Mouse (Mus musculus) limb, embryonic 11.5 days (tissue): ENCODE data around the gene Asb1. TPM values are rescaled to one million over a fixed set of nuclear protein-coding genes. Genes with fewer than 3 reads are reported as not detected.

Experiments
- ATAC-seq: fragments of 200-750 bp; cut with Nextera tagmentation; 2 replicates; pipeline ENCODE4 v1.8.0; 2017; ENCODE audit warnings: low read depth; ENCODE audit not compliant: insufficient number of reproducible peaks, low FRiP score, low TSS enrichment
- DNase-seq: peaks from one replicate; pipeline ENCODE4 v3.0.0-alpha.2; 2015; ENCODE audit warnings: low spot score
- H3K27ac ChIP-seq: fragments of 300-500 bp; sonication (generic); replicated peaks from 2 replicates; pipeline ENCODE4 v1.5.1; 2014; ENCODE audit warnings: low read depth, mild to moderate bottlenecking, low read length
- H3K27me3 ChIP-seq: fragments of 300-500 bp; sonication (generic); 2 replicates; pipeline ENCODE4 v1.6.1; 2014; ENCODE audit warnings: mild to moderate bottlenecking, low read length, mixed read lengths; ENCODE audit not compliant: control insufficient read depth, insufficient read depth
- H3K36me3 ChIP-seq: fragments of 300-500 bp; sonication (generic); 2 replicates; pipeline ENCODE4 v1.6.1; 2014; ENCODE audit warnings: mild to moderate bottlenecking, low read length, moderate library complexity, mixed read lengths; ENCODE audit not compliant: control insufficient read depth, insufficient read depth
- H3K4me1 ChIP-seq: fragments of 300-500 bp; sonication (generic); 2 replicates; pipeline ENCODE4 v1.6.1; 2014; ENCODE audit warnings: low read length, mixed read lengths; ENCODE audit not compliant: control insufficient read depth, insufficient read depth
- H3K4me2 ChIP-seq: fragments of 300-500 bp; sonication (generic); 2 replicates; pipeline ENCODE4 v1.6.1; 2014; ENCODE audit warnings: low read depth, mild to moderate bottlenecking, moderate library complexity; ENCODE audit not compliant: severe bottlenecking
- H3K4me3 ChIP-seq: fragments of 300-500 bp; sonication (generic); 2 replicates; pipeline ENCODE4 v1.5.1; 2014; ENCODE audit warnings: low read depth, low read length
- H3K9ac ChIP-seq: fragments of 300-500 bp; sonication (generic); 2 replicates; pipeline ENCODE4 v1.6.1; 2014; ENCODE audit warnings: mild to moderate bottlenecking, low read length
- H3K9me3 ChIP-seq: fragments of 300-500 bp; sonication (generic); 2 replicates; pipeline ENCODE4 v1.6.1; 2016; ENCODE audit warnings: low read length; ENCODE audit not compliant: control insufficient read depth
- WGBS: fragments of 180-500 bp; shearing (Covaris S2); extraction: QIAGEN DNeasy Blood & Tissue Kit; methylation state at CpG from one replicate; pipeline ENCODE4 v1.1.7; 2014; 5-methylcytosine and 5-hydroxymethylcytosine counted together
- polyA plus RNA-seq: library from polyadenylated mRNA; unstranded; fragments of >200 nt; fragmentation: Nextera tagmentation; extraction: Ambion mirVana; gene quantifications from 2 replicates; pipeline ENCODE4 v1.2.1, GENCODE M21; 2014

Gene Asb1
- polyA plus RNA-seq, 1 experiment from 2014 or later: 6.7 TPM

DNA sequence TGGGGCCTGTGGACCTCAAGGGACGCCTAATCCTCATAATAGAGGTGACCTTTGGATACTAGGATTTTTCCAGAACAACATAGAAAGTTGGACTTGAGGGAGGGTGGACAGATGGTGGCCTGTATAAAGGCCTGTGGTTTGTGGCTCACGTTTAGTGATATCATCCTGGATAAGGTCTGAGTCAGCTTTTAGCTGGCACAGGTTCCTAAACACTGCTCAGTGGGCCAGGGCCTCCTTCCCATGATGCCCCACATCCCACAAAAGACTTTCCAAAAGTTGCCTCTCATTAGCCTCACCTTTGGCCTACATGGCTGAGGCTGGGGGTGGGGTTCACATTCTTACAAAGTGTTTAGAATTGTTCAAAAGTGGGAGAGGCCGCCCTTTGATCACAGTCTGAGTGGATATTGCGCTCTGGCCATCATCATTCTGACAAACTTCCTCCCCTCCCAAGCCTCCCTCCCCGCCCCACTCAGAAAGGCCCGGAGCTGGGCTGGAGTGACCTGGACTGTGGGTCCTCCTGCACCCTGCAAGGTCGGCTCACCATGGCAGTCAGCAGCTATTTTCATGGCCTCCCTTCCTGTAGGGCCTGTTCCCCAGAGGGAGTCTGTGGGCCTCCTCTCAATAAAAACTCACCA, 37.7 kb downstream of the Asb1 start:
- ATAC-seq: no peak
- no peak overlapping the region for H3K4me2 ChIP-seq
- peaks cover 8% of the 10 kb centered on the region for H3K4me1 ChIP-seq
- H3K27ac ChIP-seq: no peak overlapping the region
- no peaks in the 10 kb centered on the region for H3K9me3 ChIP-seq
- no peak overlapping the region for H3K4me3 ChIP-seq
- no peaks in the 10 kb centered on the region for H3K36me3 ChIP-seq
- H3K27me3 ChIP-seq: no peaks in the 10 kb centered on the region
- H3K9ac ChIP-seq: no peak overlapping the region
- WGBS: 65% methylated on average over 7 of the region's 7 CpGs
- DNase-seq: no peak

DNA sequence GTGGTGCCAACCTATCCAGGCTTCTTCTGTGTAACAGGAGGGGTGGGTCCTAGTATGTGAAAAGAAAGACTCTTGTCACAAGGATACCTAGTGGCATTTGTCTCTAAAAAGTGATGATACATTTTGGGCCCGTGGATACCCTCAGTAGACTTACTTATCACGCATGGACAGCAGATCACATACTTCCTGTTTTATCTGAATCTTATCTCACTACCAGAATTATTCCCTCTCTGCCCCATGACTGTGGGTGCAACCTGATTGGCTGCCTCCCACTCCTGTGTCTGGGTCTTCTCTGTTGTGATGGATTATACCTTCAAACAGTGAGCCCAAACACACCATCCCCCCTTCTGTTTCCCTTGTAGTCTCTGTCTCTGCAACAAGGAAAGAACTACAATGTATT, 40.2 kb downstream of the Asb1 start:
- no peaks in the 10 kb centered on the region for H3K9me3 ChIP-seq
- no peak overlapping the region for H3K4me3 ChIP-seq
- H3K36me3 ChIP-seq: no peaks in the 10 kb centered on the region
- no peak overlapping the region for H3K4me2 ChIP-seq
- peaks cover 18% of the 10 kb centered on the region for H3K4me1 ChIP-seq
- H3K27me3 ChIP-seq: no peaks in the 10 kb centered on the region
- WGBS: 93% methylated on average over 2 of the region's 2 CpGs
- H3K27ac ChIP-seq: no peak overlapping the region
- no peak overlapping the region for H3K9ac ChIP-seq
- DNase-seq (no peak), ATAC-seq (no peak)

GRCm38 (mm10) chr1:91581206-91581605, 40.9 kb downstream of the Asb1 start:
- peaks cover 23% of the 10 kb centered on the region for H3K4me1 ChIP-seq

DNA sequence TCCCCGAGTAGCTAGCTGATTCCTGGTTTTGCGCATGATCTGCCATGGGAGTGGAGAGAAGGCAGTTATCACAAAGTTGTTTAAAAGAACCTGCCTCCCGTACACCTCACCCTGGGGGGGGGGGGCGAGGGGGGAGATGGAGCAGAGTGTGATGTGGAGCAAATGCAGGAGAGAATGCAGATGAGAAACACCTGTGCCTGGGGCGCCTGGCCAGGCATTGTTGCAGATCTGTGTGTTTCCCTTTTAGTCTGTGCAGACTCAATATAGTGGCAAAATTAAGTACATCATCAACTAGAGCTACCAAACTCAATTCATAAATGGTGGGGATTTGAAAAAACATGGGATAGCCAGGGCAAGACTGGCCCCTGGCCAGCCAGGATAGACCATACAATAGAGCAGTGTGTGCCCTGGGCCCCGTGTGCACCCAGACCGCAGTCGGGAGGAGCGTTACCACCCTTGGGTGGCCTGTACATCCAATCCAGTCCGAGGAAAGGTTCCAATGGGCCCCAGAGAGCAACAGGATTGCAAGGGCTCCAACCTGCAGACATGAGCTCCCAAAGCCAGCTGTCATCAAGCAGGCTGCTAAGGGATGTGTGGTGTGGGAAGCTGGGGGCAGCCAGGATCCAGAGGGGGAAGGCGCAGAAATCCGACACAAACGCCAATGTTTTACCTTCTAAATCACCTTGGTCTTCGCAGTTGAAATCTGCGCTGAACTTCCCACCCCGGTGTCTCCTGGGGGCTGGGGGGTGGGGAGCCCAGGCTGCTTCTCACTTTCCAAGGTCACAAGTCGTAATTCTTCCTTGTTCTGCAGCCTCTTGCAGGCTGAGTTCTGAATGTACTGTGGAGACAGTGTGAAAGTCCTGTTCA, 44.9 kb downstream of the Asb1 start:
- 60% methylated on average over 17 of the region's 17 CpGs for WGBS
- DNase-seq (peak; percentile 64), ATAC-seq (peak; percentile 71)
- no peaks in the 10 kb centered on the region for H3K27me3 ChIP-seq
- no peak overlapping the region for H3K4me3 ChIP-seq
- 0 out of 2 replicates have a peak overlapping the region, but pooled peaks have one; percentile 26 for H3K27ac ChIP-seq
- peaks cover 19% of the 10 kb centered on the region for H3K4me1 ChIP-seq
- no peak overlapping the region for H3K4me2 ChIP-seq
- H3K9ac ChIP-seq: no peak overlapping the region
- no peaks in the 10 kb centered on the region for H3K9me3 ChIP-seq
- H3K36me3 ChIP-seq: no peaks in the 10 kb centered on the region

More at GRCm38 (mm10) chr1:91581206-91581605, 40.9 kb downstream of the Asb1 start:
- no peak overlapping the region for H3K27ac ChIP-seq
- H3K36me3 ChIP-seq: no peaks in the 10 kb centered on the region
- no peaks in the 10 kb centered on the region for H3K27me3 ChIP-seq
- whole genome bisulfite sequencing: 59% methylated on average over 2 of the region's 2 CpGs
- no peak overlapping the region for H3K9ac ChIP-seq
- no peak for ATAC-seq
- no peak overlapping the region for H3K4me2 ChIP-seq
- H3K9me3 ChIP-seq: no peaks in the 10 kb centered on the region
- peak; percentile 37 for DNase-seq
- no peak overlapping the region for H3K4me3 ChIP-seq

- H3K4me1 ChIP-seq: peaks cover 13% of the 10 kb centered on the region
- H3K4me2 ChIP-seq: no peak overlapping the region
- no peaks in the 10 kb centered on the region for H3K9me3 ChIP-seq
- H3K36me3 ChIP-seq: no peaks in the 10 kb centered on the region
- no peak overlapping the region for H3K9ac ChIP-seq
- no peak for ATAC-seq
- DNase-seq: no peak
- no peak overlapping the region for H3K27ac ChIP-seq
- H3K27me3 ChIP-seq: no peaks in the 10 kb centered on the region
- H3K4me3 ChIP-seq: no peak overlapping the region
- WGBS: 69% methylated on average over 6 of the region's 6 CpGs
Observed at GRCm38 (mm10) chr1:91589738-91590137, 49.4 kb downstream of the Asb1 start.

DNA sequence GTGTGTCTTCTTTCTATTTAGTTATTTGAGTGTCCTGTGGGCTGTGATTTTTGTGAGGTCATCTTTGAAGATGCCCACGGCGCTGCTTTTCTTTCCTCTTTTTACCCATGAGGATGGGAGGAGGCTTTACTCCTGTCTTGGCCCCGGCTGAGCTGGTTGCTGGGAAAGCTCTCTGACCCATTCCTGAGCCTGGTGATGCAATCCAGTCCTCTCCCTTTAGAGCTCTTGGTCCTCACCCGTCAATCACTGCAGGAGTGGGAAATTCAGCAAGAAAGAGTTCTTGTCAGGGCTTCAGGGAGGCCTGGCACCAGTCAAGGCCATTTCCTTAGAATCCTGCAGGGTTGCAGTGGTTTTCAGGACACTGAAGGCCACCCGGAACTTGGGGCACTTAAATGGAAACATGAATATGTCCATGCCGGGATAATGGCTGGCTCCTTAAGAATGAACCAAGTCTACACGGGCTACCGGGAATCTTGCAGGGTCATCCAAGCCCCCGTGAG, 55.2 kb downstream of the Asb1 start:
- Histone ChIP-seq H3K9me3 (no peaks in the 10 kb centered on the region), H3K9ac (no peak overlapping the region), H3K36me3 (no peaks in the 10 kb centered on the region), H3K4me1 (peaks cover 6% of the 10 kb centered on the region), H3K27ac (no peak overlapping the region), H3K27me3 (no peaks in the 10 kb centered on the region), H3K4me3 (no peak overlapping the region), H3K4me2 (no peak overlapping the region)
- WGBS: 80% methylated on average over 9 of the region's 9 CpGs
- DNase-seq (no peak), ATAC-seq (no peak)

GRCm38 (mm10) chr1:91597611-91598010, 57.3 kb downstream of the Asb1 start:
- Histone ChIP-seq H3K27ac (no peak overlapping the region), H3K27me3 (no peaks in the 10 kb centered on the region), H3K4me2 (no peak overlapping the region), H3K4me1 (peaks cover 25% of the 10 kb centered on the region), H3K9me3 (no peaks in the 10 kb centered on the region), H3K4me3 (no peak overlapping the region), H3K36me3 (no peaks in the 10 kb centered on the region), H3K9ac (no peak overlapping the region)
- 94% methylated on average over 5 of the region's 5 CpGs for WGBS
- ATAC-seq (no peak), DNase-seq (no peak)

GRCm38 (mm10) chr1:91600671-91601361, 60.5 kb downstream of the Asb1 start:
- Histone ChIP-seq H3K27me3 (no peaks in the 10 kb centered on the region), H3K9me3 (no peaks in the 10 kb centered on the region), H3K36me3 (no peaks in the 10 kb centered on the region), H3K4me3 (no peak overlapping the region), H3K27ac (peak overlapping the region; percentile 93), H3K9ac (0 out of 2 replicates have a peak overlapping the region, but pooled peaks have one; percentile 36), H3K4me2 (no peak overlapping the region), H3K4me1 (peaks cover 31% of the 10 kb centered on the region)
- 10% methylated on average over 9 of the region's 9 CpGs for WGBS
- ATAC-seq (peak; percentile 81), DNase-seq (peak; percentile 90)
